Mouse (Mus musculus): ENCODE measurements around the gene Cdk7. TPM values are rescaled to one million over a fixed set of nuclear protein-coding genes. Genes with fewer than 3 reads are reported as not detected.

Cdk7 gene
- polyA plus RNA-seq (2012; ENCODE audit: insufficient read depth, insufficient read length, missing spikeins): 23.5 and 26.2 TPM in 2 replicates

DNA sequence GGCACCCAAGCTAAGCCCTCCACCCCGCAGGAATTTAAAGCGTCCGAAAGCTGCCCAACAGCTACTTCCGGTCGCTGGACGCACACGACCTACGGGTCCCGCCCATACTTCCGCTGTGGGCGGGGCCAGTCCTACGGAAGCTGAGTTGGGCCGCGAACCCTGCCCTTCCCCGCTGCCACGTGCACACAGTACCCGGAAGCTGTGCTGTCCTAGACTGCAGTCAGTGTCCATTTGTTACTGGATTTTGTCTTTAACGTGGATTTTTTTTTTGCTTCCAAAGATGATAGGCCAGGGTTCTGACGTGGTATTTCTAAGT, at the start of gene Cdk7:
Gene Cdk7, minus strand, starts transcription at position 79 of the 316 bp plus-strand sequence.
- peak within 1 kb of the TSS; percentile 78 for H3K4me3 ChIP-seq (ENCODE audit: insufficient read depth, low read depth, low read length)
- peak within 1 kb of the TSS; percentile 78 for H3K27ac ChIP-seq (replicated peaks; ENCODE audit: low read depth, low read length)
- peaks cover 7% of the 10 kb centered on the region for H3K4me1 ChIP-seq (ENCODE audit: control insufficient read depth, insufficient read depth, insufficient read length, low read length)

GRCm38 (mm10) chr13:100777491-100777890, 46.8 kb upstream of the Cdk7 start:
- H3K27ac ChIP-seq (replicated peaks; ENCODE audit: low read depth, low read length): no peak overlapping the region
- H3K4me3 ChIP-seq (ENCODE audit: insufficient read depth, low read depth, low read length): no peak overlapping the region
- H3K4me1 ChIP-seq (ENCODE audit: control insufficient read depth, insufficient read depth, insufficient read length, low read length): no peaks in the 10 kb centered on the region; the same call in 1 of the 2 replicates

DNA sequence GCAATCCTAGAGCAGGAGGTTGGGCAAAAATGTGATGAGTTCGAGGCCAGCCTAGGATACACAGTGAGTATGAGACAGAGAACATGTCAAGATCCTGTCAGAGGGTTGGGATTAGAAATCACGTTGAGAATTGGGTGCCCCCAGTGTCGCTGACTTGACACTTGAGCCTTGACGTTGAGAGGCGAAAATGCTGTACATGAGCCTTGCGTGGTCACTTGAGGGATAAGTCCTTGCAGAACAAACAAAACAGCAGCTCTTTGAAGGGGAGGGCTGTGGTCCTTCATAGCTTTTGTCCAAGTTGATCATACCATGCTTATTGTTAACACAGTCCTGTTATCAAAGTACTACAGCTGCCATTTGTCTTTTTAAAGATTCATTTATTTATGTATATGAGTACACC, 46.0 kb upstream of the Cdk7 start:
- H3K4me1 ChIP-seq (ENCODE audit: control insufficient read depth, insufficient read depth, insufficient read length, low read length): no peaks in the 10 kb centered on the region; the same call in 1 of the 2 replicates
- H3K27ac ChIP-seq (replicated peaks; ENCODE audit: low read depth, low read length): no peak overlapping the region

DNA sequence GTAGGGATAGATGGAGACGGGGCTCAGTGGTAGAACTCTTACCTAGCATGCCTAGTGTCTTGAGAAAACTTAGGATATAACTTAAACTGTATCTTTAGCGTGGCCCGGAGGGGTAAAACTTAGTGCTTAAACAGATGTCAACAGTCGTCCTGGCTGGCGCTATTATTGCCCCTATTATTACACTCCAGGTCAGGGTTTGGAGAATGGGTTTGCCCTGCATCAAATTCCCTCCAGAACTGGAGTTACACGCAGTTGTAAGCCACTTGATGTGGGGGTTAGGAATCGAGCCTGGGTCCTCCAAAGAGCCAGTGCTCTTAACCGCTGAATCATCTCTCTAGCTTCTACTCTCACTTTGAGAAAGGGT, 45.3 kb upstream of the Cdk7 start:
- Histone ChIP-seq H3K4me3 (ENCODE audit: insufficient read depth, low read depth, low read length) (peak overlapping the region; percentile 65), H3K4me1 (ENCODE audit: control insufficient read depth, insufficient read depth, insufficient read length, low read length) (no peaks in the 10 kb centered on the region; the same call in 1 of the 2 replicates), H3K27ac (replicated peaks; ENCODE audit: low read depth, low read length) (no peak overlapping the region)

More for the DNA sequence above, 46.0 kb upstream of the Cdk7 start:
- no peak overlapping the region for H3K4me3 ChIP-seq (ENCODE audit: insufficient read depth, low read depth, low read length)

DNA sequence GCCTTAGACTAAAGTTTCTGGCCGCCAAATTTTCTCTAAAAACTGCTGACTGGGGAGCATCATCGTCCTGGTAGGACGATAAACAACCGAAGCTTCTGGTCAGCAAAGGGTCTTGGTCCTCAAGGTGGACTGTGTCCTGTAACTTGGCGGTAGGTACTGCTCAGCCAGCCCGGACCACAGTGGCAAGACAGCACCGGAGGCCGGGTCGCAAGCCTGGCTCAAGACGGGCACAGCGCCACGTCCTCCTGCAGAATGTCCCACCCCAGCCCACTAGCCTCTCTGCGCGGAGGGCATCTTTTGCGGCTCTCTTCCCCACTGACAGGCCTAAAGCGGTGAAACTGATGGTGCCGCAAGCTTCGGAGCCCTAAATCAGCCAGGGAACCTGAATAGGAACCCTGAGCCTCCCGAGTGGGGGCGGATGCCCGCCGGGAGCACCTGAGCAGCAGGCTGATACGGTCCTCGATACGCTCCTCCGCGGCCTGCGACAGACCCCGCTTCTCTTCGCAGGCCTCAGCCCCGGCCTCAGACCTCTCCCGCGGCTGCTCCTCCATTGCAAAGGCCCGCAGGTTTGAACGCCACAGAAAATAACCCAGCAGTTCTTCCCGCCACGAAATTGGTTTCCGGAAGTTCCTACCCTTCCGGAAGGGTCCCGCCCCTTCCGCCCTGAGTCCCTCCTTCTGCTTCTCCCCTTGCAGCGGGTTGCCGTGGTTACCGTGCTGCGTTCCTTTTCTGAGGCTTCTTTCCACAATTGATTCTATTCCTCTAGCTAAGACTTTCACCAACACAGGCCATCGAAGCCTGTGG, 44.7 kb upstream of the Cdk7 start, which contains the start of gene Cenph:
Gene Cenph, minus strand, starts transcription at position 648 of the 804 bp plus-strand sequence.
- Histone ChIP-seq H3K27ac (replicated peaks; ENCODE audit: low read depth, low read length) (no peak within 1 kb of the TSS), H3K4me1 (ENCODE audit: control insufficient read depth, insufficient read depth, insufficient read length, low read length) (no peaks in the 10 kb centered on the region; the same call in 1 of the 2 replicates), H3K4me3 (ENCODE audit: insufficient read depth, low read depth, low read length) (peak within 1 kb of the TSS; percentile 65)

DNA sequence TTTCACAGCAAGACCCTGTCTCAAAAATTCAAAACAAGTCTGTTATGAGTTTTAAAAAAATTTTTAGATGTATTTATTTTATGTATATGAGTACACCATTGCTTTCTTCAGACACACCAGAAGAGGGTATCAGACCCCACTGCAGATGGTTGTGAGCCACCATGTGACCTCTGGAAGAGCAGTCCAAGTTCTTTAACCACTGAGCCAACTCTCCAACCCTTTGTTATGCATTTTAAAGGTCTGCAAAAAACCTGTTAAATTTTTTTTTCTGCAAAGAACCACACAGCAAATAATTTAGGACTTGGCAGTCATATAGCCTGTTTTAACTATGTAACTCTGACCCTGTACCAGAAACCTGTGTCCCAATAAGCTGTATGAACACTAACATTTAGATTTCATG, 44.0 kb upstream of the Cdk7 start:
- Histone ChIP-seq H3K4me1 (ENCODE audit: control insufficient read depth, insufficient read depth, insufficient read length, low read length) (no peaks in the 10 kb centered on the region; the same call in 1 of the 2 replicates), H3K27ac (replicated peaks; ENCODE audit: low read depth, low read length) (no peak overlapping the region), H3K4me3 (ENCODE audit: insufficient read depth, low read depth, low read length) (no peak overlapping the region)

- Histone ChIP-seq H3K27ac (replicated peaks; ENCODE audit: low read depth, low read length) (no peak overlapping the region), H3K4me3 (ENCODE audit: insufficient read depth, low read depth, low read length) (no peak overlapping the region), H3K4me1 (ENCODE audit: control insufficient read depth, insufficient read depth, insufficient read length, low read length) (no peaks in the 10 kb centered on the region)
Observed at GRCm38 (mm10) chr13:100755329-100755728, 24.6 kb upstream of the Cdk7 start.

- no peak overlapping the region for H3K27ac ChIP-seq (replicated peaks; ENCODE audit: low read depth, low read length)
- H3K4me3 ChIP-seq (ENCODE audit: insufficient read depth, low read depth, low read length): no peak overlapping the region
- H3K4me1 ChIP-seq (ENCODE audit: control insufficient read depth, insufficient read depth, insufficient read length, low read length): no peaks in the 10 kb centered on the region
Observed at GRCm38 (mm10) chr13:100754186-100754585, 23.4 kb upstream of the Cdk7 start.

GRCm38 (mm10) chr13:100753011-100753410, 22.3 kb upstream of the Cdk7 start:
- Histone ChIP-seq H3K4me1 (ENCODE audit: control insufficient read depth, insufficient read depth, insufficient read length, low read length) (no peaks in the 10 kb centered on the region), H3K4me3 (ENCODE audit: insufficient read depth, low read depth, low read length) (no peak overlapping the region), H3K27ac (replicated peaks; ENCODE audit: low read depth, low read length) (no peak overlapping the region)

DNA sequence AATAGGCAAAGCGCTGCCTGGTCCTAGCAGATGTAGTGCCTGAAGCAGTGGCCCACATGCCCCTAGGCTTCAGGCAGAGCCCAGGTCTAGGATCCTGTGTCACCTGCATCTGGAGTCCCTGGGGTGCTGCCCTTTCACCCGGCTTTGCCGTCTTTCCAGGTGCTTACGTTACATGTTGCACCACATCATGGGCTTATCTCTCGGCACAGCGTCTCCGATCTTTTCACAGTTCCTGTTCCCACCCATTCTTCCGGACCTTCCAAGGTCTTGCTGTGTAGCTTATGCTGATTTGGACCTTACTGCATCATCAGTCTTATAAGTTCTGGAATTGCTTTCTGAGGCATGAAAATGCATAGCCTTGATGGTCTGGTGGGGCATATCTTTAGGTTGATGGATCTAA, 21.8 kb upstream of the Cdk7 start:
- H3K27ac ChIP-seq (replicated peaks; ENCODE audit: low read depth, low read length): no peak overlapping the region
- H3K4me1 ChIP-seq (ENCODE audit: control insufficient read depth, insufficient read depth, insufficient read length, low read length): no peaks in the 10 kb centered on the region
- H3K4me3 ChIP-seq (ENCODE audit: insufficient read depth, low read depth, low read length): no peak overlapping the region

DNA sequence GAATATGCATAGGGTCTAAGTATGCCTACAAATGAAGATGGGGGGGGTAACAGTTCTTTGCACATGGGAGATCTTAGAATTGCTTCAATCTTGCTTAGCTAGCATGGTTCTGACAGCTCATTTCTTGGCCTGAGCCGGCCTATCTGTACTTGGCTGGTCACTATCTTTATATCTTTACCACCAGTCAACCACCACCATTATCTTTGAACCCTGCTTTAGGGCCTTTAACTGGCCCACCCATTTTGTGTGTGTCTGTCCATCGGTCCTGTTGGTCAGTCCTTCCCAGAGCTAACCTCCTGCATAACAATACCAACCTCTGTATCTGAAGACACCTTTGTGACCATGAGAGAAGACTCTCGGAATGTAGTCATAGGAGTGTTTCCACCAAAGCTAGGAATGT, 20.7 kb upstream of the Cdk7 start:
- no peak overlapping the region for H3K4me3 ChIP-seq (ENCODE audit: insufficient read depth, low read depth, low read length)
- no peak overlapping the region for H3K27ac ChIP-seq (replicated peaks; ENCODE audit: low read depth, low read length)
- no peaks in the 10 kb centered on the region for H3K4me1 ChIP-seq (ENCODE audit: control insufficient read depth, insufficient read depth, insufficient read length, low read length)

DNA sequence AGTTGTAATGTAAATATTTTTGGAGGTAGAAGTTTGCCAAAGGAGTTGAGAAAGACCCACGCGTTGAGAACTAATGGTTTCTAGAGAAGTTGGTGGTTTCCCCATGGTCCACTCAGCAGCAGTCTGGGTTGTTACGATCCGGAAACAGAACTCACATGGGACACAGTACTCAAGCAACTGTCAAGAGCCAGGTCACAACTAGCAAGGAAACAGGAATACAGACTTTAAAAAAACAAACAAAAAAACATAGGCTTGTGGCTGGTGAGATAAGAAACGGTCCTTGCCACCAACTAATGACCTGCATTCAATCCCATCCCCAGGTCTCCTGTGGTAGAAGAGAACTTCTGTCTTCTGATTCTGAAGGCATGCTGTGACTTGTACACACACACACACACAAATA, 20.1 kb upstream of the Cdk7 start:
- Histone ChIP-seq H3K27ac (replicated peaks; ENCODE audit: low read depth, low read length) (no peak overlapping the region; the same call in 1 of the 2 replicates), H3K4me1 (ENCODE audit: control insufficient read depth, insufficient read depth, insufficient read length, low read length) (no peaks in the 10 kb centered on the region), H3K4me3 (ENCODE audit: insufficient read depth, low read depth, low read length) (no peak overlapping the region)

GRCm38 (mm10) chr13:100748638-100749037, 17.9 kb upstream of the Cdk7 start:
- Histone ChIP-seq H3K4me3 (ENCODE audit: insufficient read depth, low read depth, low read length) (no peak overlapping the region), H3K4me1 (ENCODE audit: control insufficient read depth, insufficient read depth, insufficient read length, low read length) (peaks cover 4% of the 10 kb centered on the region; the same call in 1 of the 2 replicates), H3K27ac (replicated peaks; ENCODE audit: low read depth, low read length) (peak overlapping the region; percentile 84)

GRCm38 (mm10) chr13:100746090-100746489, 15.4 kb upstream of the Cdk7 start:
- peaks cover 4% of the 10 kb centered on the region; the same call in 1 of the 2 replicates for H3K4me1 ChIP-seq (ENCODE audit: control insufficient read depth, insufficient read depth, insufficient read length, low read length)
- no peak overlapping the region for H3K27ac ChIP-seq (replicated peaks; ENCODE audit: low read depth, low read length)
- H3K4me3 ChIP-seq (ENCODE audit: insufficient read depth, low read depth, low read length): no peak overlapping the region

DNA sequence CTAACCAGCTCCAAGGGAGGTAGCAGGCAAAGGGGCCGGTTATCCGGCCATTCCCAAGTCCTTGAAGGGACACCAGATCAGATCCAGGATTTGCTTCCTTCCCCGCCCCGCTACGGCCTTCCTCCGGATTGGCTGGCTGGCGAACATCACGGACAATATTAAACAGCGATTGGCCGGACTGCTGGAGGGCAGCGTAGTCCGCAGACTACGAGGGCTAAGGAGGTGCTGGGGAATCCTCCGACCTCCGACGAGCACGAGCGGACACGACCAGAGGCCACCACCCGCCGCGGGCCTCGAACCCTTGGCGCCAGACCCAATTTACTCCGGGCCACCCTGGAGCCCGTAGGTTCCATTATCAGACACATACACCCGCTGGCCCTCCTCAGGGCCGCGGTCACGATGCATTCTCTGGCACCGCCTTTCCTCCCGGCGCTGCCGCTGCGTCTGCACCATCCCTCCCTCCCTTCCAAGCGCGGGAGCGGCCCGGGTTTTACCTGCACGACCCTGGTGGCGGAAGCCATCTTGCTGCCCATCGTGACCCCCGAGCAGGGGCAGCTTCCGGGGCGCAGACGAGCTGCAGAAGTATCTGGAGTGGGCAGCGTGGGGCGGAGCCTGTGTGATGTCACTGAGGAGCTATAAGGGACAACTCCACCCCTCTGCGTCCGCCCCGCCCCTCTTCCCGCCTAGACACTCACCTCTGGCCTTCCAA, 13.5 kb upstream of the Cdk7 start, which contains the start of gene Mrps36:
Gene Mrps36, minus strand, starts transcription at position 624 of the 709 bp plus-strand sequence.
- H3K4me1 ChIP-seq (ENCODE audit: control insufficient read depth, insufficient read depth, insufficient read length, low read length): peaks cover 4% of the 10 kb centered on the region; the same call in 1 of the 2 replicates
- peak within 1 kb of the TSS; percentile 94 for H3K4me3 ChIP-seq (ENCODE audit: insufficient read depth, low read depth, low read length)

More for the DNA sequence above, 13.5 kb upstream of the Cdk7 start, which contains the start of gene Mrps36:
- peak within 1 kb of the TSS; percentile 89 for H3K27ac ChIP-seq (replicated peaks; ENCODE audit: low read depth, low read length)

All from brown adipose tissue, adult 24 weeks (tissue).